Mouse (Mus musculus): ENCODE data around the gene Gucy2c.
"Not testable (repeated sequence)": the region's sequence is repeated elsewhere in the genome, so short reads cannot be mapped to it uniquely, and the experiment has no call there.

The Gucy2c gene

DNA sequence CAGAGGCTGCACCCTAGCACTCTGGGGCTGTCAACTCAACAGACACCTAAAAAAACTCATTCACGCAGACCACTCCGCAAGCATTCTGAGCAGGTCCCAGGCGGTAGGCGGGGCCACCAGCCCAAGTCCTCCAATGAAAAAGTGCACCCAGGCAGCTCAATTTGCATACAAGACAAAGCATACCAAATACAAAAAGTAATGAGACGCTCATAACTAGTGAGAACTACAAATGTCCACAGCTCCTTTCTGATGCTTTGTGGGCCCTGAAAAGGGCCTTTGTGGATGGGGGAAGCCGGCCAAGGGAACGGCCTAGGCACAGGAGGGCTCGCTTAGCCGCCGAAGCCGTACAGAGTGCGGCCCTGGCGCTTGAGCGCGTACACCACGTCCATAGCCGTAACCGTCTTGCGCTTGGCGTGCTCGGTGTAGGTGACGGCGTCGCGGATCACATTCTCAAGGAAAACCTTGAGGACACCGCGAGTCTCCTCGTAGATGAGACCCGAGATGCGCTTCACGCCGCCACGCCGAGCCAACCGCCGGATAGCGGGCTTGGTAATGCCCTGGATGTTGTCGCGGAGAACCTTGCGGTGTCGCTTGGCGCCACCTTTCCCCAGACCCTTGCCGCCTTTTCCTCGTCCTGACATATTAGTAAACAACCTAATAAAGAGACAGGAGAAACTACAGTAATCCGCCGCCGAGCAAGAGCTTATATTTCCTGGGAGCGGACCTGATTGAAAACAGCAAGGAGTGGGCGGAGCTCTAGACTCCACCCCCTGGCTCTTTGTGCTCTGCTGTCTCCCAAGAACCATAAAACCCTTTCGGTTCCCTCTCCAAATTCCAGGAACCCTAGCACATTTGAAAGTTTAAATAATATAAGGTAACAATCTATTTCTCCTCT is 22.4 kb upstream of the Gucy2c start, which contains the start of gene Hist4h4:
Gene Hist4h4, minus strand, starts transcription at position 677 of the 895 bp plus-strand sequence.
- DNase-seq (ENCODE audit: low spot score), result peak; percentile 95

DNA sequence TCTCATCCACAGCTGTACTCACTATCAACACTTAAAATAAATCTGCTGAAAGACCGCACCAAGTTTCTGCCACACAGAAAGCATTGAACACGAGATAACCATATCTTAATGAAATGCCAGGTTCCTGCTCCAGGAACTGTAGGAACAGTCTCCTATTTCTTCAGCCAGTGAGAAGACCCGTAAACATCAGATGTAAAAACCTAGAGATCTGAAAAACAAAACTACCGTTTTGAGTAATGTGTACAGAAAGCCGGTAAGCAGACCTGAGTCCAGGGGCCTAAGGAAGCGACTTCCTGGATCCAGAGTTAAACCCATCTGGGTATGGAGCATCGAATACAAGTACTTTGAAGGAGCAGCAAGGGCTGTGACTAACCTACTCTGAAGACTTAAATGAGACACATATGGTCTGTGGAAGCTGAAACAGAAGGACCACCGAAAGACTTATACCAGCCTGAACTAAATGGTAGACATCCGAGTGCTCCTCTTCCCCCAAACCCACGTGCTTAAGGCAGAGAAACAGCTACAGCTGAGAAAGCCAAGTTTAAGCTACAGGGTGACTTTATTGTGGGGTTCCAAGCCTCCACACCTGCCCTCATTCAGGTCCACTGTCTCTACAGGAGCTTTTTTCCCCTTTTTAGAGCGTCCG is 21.7 kb upstream of the Gucy2c start:
- DNase-seq (ENCODE audit: low spot score), result no peak

DNA sequence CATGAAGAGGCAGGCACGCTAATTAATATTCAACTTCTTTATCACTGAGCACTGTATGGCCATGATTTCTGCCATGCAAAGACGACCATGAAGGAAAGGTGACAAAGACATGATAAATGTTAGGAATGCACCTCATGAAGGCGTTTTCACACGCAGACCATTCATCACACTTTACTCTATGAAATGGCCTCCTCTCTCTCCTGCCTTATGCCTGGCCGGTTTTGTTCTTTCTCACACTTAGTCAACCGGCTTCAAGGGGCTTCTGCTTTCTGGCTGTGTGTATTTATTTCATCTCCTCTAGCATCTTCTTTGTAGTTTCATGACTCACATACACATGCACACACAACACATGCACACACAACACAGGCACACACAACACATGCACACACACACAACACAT is 19.7 kb upstream of the Gucy2c start:
- DNase-seq (ENCODE audit: low spot score), result no peak

DNA sequence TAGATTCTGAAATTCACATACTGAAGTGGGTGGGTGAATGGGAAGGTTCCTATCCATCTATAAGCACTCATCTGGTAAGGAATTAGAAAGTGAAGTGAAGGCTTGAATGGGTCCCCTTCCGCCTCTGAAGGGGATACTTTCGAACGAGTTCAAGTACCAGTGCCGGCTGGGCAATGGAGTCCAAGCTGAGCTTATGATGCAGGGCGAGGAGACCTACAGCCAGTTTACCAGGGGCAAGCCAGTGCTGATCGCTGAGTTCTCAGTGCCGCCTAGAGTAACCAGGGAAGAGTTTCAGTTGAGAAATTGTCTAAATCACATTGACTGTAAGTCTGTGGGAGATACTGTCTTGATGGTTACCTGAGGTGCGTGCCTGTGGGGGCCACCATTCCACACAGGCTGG is 19.1 kb upstream of the Gucy2c start:
- DNase-seq (ENCODE audit: low spot score), result no peak

DNA sequence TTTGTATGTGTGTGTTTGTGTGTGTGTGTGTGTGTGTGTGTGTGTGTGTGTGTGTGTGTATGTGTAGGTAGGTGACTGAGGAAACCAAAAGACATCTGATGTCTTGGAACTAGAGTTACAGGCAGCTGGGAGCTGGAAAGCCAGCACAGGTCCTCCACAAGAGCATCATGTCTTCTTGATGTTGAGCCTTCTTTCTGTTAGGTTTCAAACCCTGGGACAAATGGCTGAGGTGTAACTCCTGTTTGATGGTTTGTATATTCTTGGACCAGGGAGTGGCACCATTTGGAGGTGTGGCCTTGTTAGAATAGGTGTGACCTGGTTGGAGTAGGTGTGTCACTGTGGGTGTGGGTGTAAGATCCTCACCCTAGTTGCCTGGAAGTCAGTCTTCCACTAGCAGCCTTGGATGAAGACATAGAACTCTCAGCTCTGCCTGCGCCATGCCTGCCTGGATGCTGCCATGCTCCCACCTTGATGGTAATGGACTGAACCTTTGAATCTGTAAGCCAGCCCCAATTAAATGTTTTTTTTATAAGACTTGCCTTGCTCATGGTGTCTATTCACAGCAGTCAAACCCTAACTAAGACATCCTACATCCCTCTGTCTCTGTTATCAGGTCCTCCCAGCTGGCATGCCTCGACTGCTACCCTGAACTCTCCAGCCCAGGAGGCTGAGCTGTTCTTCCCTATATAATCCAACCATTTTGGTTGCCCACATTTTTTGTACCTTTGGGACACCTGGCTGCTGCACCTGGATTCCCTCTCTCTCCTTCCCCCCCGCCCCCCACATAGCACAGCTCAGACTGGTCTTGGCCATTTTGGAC is 16.5 kb upstream of the Gucy2c start:
- not testable (repeated sequence) for DNase-seq (ENCODE audit: low spot score)

DNA sequence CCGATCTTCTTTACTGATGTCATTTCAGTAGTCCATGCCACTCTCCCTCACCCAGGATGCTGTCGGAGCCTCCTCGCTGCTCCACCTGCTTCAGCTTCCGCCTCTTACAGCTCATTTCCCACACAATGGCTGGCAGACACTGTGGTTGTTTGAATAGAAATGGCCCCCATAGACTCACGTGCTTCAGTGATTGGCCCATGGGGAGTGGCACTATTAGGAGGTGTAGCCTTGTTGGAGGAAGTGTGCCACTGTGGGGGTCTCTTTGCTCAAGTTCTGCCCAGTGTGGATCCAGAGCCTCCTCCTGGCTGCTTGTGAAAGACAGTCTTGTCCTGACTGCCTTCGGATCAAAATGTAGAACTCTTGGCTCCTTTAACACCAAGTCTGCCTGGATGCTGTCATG is 14.3 kb upstream of the Gucy2c start:
- DNase-seq (ENCODE audit: low spot score), result no peak

DNA sequence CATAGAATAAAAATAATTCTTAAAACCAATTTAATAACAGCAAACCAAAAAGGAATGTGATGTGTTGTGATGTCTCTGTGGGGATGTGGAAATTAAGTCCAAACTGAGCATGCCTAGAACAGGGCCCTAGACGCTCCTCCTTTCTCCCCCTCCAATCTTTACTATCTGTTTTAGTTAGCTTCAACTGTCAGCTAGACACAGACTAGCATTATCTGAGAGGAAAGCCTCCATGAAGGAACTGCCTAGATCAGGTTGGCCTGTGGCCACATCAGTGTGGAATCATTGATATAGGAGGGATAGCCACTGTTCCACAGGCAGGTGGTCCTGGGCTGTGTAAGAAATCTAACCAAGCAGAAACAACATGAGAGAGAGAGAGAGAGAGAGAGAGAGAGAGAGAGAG is 13.5 kb upstream of the Gucy2c start:
- no peak for DNase-seq (ENCODE audit: low spot score)

DNA sequence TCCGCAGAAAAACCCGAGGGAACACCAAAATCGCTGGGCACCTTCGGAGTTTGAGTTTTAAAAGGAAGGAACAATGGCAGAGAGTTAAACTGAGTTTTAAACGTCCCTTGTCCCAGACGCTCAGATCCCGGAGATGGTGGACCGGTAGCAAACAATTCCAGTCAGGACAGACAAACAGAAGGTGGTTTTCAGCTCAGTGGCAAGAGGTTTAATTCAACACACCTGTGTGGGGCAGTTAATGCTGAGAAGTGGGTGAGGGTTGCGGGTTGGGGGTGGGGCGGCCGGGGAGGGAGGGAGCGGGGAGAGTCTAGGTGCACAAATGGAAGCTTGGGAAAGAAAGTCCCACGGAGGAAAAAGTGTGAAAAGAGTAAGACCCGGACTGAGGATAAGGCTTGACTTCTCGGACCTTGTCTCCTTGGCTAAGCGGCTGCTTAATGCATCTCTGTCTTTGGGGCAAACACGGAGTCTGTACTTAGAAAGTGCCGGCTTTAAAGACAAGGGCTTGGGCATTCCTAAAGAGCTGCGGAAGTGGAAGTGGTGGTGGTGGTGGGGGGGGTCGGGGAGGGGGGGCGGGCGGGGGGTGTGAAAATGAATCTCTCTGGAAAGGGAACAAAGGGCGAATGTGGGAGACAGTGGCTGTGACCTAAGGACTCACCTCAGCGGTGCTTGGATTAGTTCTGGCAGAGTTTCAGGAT is 12.4 kb upstream of the Gucy2c start:
- no peak for DNase-seq (ENCODE audit: low spot score)

DNA sequence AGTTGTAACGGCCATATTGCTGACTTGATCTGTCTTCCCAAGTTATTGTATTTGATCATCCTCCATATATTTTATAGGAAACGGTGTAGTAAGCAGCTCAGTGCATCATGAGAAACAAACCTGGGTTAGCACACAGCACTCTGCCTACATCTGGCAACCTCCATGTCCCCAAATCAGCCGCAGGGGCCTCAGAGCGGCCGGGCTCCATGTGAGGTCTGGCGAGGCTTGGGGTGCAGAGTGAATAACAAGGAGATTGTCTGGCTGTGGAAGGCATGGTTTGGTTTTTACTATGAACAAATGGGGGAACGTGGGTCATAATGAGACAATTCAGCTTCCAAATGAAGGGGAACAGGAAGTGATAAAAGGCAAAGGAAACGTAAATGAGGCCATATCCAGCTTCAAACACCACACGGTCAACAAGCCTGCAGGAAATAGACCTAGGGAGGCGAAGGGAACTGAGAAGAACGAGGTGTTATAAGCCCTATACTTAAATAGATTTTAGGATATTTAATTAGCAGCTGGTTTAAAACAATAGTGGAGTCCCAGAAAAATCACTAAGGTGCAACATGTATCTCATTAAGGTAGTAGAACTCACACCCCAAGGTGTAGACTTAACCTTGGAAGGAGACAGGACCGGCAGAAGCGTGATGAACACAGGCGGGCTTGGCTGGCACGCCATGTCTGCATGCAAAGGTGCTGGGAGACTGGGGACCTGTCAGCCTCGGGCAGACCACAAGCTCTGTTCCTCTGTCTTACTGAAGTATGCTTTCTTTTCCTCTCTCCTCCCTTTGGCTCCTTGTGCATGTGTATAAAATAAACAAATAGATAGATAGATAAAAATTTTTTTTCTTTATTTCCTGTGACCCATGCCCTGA is 11.6 kb upstream of the Gucy2c start:
- no peak for DNase-seq (ENCODE audit: low spot score)

DNA sequence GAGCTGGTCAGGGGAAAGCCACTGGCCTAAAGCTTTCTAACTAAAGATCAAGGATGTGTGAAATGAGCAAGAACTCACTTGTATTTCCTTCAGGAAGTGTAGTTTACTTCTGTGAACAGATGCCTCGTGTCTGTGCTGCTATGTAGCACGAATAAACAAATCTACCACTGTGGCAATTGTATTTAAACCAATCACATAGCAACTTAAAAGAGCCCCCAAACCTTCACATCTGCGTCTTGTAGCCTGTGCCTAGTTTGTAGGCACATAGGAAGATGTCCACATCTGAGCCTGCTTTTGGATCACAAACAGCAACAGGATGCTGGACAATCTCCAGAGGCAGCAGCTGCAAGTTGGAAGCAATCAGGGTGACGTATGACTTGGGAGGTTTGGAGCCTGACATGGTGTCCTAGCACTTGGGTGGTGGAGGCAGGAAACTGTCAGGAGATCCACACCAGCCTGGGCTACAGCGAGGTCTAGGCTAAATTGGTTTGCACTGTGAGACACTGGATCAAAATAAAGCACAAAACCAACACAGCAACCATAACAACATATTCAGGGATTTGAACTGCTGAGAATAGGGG is 7.9 kb upstream of the Gucy2c start:
- no peak for DNase-seq (ENCODE audit: low spot score)

DNA sequence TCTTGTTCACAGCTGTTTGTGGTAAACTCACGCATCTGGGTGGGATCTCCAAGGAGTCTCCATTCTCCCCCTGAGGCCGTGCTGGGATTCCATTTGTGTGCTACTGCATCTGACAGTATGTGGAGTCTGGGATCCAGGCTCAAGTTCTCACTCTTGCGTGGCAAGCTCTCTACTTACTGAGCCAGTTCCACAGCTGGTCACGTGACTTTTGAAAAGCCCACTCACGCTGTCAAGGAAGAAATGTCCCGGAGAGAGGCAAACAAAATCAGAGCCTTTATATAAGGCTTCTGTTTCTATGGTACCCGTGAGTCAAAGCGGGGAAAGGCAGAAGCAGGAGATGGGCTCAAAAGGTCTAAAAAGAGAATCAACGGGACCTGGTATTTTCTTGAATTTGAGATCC is 1.2 kb upstream of the Gucy2c start:
- no peak for DNase-seq (ENCODE audit: low spot score)

DNA sequence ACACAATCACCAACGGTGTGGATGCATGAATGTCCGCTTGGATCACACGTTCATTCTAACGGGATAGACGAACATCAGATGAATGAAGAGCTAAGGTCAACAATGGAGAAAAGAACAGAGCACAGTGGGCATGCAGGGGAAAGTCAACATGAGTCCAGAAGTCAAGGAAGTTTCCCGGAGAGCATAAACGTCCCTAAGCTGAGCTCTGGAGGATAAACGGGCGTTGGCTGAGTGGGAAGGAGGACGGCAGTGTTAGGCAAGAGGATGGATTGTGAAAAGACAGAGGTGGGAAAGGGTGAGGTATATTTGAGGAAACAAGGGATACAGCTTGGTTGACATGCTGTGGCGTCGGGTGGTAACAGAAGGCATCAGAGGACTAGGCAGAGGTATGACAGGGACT is 581 bp upstream of the Gucy2c start:
- no peak for DNase-seq (ENCODE audit: low spot score)

DNA sequence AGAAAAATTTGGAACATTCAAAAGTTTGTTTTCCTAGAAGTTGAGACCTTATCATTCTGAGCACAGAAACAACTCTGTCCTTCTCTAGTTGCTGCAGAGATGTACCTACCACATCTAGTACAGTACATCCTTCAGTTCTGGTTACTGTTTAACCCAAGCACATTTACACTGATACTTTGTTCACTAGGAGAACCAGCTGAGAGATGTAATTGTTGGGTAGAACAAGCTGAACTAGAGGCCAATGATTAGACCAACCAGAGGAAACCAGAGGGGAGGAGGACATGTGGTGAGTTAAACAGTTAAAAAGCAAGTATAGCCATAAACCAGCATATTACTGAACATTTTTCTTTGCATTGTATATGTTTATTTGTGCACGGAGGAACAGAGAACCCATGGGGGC is 5.2 kb downstream of the Gucy2c start:
- DNase-seq (ENCODE audit: low spot score), result no peak

DNA sequence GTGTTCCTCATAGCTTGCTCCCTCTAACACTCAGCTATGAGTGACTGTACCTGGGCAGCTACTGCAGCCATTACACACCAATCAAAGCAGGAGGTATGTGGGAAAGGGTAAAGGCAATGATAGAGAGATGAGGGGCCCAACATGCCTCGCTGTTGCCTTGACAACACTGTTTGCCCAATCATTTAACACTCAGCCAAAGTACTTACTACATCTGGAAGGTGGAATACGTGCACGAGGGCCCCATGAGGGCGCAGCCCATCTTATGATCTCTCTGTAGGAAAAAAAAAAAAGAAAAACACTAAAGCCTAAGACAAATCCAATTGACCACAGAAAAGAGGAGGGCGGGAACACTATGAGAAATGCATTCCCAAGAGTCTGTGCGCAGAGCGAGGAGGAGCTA is 11.7 kb downstream of the Gucy2c start:
- DNase-seq (ENCODE audit: low spot score), result no peak

DNA sequence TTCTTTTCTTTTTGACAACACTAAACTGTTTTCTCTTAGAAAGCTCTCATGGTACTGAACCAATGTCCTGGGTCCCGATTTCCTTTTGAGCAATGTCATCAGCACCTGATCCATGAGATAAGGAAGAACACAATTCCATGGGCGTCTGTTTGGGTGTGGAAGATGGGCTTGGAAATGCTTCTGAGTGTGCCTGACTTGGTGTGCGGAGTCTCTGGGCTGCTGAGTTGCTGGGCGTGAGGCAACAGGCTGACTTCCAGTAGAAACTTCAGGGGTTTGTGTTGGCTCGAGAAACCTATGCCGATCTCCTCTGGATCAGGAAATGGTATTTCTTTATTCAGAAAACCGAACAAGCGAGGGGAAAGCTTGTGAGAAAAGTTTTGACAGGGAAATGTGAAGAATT is 12.4 kb downstream of the Gucy2c start:
- no peak for DNase-seq (ENCODE audit: low spot score)

DNA sequence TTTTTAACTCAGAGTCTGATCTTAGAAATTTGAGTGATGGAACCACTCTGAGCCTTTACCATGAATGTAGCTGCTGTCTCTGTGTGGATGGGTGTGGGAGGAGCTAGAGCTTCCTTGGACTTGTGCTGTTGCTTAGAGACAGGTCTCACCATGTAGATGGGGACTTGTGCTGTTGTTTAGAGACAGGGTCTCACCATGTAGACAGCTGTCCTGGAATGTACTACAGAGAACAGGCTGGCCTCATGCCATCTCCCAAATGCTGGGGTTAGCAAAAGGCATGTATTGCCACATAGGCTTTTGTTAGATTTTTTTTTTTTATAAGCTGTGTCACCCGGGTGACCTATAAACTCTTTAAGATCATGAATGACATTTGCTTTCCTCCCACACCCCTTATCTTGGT is 17.7 kb downstream of the Gucy2c start:
- no peak for DNase-seq (ENCODE audit: low spot score)

DNA sequence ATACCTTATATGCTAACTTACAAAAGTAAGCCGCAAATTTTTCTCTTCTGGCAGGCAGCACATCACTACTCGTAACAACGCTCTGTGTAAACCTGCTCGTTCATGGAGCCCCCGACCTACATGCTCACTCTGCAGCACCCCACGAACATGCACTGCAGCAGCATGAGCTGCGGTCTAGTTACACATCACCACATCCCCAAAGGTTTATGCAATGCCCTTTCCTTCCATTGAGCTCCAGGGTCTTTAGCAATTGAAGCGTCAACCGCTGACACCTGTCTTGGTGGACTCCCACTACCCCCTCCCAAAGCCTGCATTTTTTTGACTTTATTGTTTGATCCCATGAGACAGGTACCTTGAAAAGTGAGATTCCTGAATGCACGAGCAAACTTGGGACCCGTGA is 31.0 kb downstream of the Gucy2c start:
- no peak for DNase-seq (ENCODE audit: low spot score)

DNA sequence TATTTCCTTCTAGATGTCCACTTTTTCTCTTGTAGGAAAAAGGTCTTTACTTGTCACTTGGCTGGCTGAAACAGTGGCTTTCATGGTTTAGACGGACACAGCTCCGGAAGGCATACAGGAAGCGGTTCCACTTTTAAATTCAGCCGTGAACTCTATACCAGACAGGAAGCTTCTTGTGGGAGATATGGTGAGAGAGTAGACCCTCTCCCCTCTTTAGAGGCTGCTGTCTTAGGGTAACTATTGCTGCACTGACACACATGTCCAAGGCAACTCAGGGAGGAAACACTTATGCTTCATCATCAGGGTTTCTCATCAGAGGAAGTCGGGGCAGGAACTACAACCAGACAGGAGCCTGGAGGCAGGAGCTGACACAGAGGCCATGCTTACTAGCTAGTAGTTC is 36.0 kb downstream of the Gucy2c start:
- no peak for DNase-seq (ENCODE audit: low spot score)

DNA sequence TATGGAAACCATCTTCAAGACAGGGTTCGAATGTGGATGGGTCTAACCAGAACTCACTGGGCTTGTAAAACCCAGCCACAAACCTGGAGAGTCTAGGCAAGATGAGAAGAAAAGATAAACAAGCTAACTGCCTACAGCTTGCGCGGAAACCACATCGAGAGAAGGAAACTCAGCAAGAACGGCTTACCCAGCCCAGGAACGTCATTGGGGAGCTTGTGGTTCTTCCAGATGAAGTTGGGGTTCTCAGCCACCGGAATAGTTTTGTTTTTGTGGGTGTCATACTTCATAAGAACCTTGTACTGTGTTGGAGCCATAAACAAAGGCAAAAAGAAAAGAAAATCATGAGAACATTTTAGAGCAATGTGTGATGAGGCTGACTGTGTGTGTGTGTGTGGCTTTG is 37.8 kb downstream of the Gucy2c start:
- DNase-seq (ENCODE audit: low spot score), result no peak

DNA sequence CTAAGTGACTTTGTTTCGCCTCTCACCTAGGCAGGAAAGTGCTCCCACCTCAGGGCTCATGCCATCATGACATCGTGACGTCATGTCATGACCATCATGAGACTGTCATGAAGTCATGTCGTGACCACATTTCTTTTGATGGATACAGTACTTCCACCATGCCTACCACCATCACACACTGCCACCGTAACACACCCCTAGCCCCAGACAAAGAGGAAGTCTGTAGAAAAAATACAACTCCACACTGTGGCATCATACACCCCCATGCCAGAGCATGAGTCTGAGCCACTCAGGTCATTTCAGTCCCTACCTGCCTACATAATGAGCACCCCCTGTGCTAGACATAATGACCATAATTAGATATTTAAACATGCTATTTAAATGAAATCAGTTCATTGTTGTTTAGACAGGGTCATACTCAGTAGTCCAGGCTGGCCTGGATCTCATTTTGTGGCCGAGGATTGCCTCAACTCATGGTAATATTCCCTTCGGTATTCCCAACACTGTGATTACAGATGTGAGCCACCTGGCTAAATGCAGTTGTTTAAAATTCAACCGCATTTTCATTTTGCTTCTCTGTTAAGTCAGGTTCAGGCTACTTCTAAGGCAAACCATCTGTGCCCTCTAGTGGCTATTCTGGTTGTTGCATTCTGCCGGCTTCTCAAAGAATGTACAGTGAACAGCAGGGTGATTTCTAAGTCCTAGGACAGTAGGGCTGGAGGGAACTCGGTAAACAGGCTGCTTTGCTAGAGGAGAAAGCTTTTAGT is 39.0 kb downstream of the Gucy2c start:
- peak; percentile 82 for DNase-seq (ENCODE audit: low spot score)

Measured in left cerebral cortex, adult 11 months (tissue).